Mouse (Mus musculus) erythroblast, embryonic 14.5 days (primary cell): ENCODE data around the gene Sh3d19.

Source experiments
- GATA1 ChIP-seq: IDR thresholded peaks from 2 replicates; pipeline ENCODE4 v1.6.1; 2012; ENCODE audit warnings: low read length, inconsistent platforms, mixed read lengths
- TAL1 ChIP-seq: IDR thresholded peaks from 3 replicates; pipeline ENCODE4 v1.6.1; 2012; ENCODE audit warnings: low read length, inconsistent platforms, mixed read lengths

- no peak for TF ChIP-seq TAL1
- TF ChIP-seq GATA1 = no peak
Measured at GRCm38 (mm10) chr3:85955704-85956103, 15.2 kb upstream of the Sh3d19 start.
